Mouse (Mus musculus) Patski (cell line): ENCODE results near the gene Llgl1. TPM values are rescaled to one million over a fixed set of nuclear protein-coding genes. Genes with fewer than 3 reads are reported as not detected.

Source experiments
- ATAC-seq: fragments of 100-300 bp; one replicate; pipeline ENCODE4 v1.8.0; 2021
- CTCF ChIA-PET: fragments of 350-600 bp; sonication (Branson Sonifier 250); formaldehyde crosslinking; loops from one replicate; lab custom pipeline; 2022; ENCODE audit warnings: inconsistent platforms; lab: Charles Lee
- POLR2A ChIA-PET: fragments of 350-600 bp; sonication (Branson Sonifier 250); formaldehyde crosslinking; loops from one replicate; lab custom pipeline; 2022; ENCODE audit warnings: antibody characterized with exemption, inconsistent platforms; lab: Charles Lee
- DNase-seq: peaks from one replicate; pipeline ENCODE4 v3.0.0-alpha.2; 2011; ENCODE audit warnings: low read depth, low spot score
- H3K27me3 ChIP-seq: fragments of 371-371 bp; one replicate; pipeline ENCODE4 v1.5.1; 2021
- CTCF ChIP-seq: fragments of 100-300 bp; IDR thresholded peaks from one replicate; pipeline ENCODE4 v1.5.1; 2021
- in situ Hi-C: fragments of 300-500 bp; cut with MboI; formaldehyde crosslinking; loops from 3 replicates; pipeline ENCODE4 v1.11.1; 2018; ENCODE audit warnings: low pct_unique_long_range_greater_than_20kb, mixed read lengths
- polyA plus RNA-seq: library from polyadenylated mRNA; unstranded; gene quantifications from one replicate; pipeline ENCODE4 v1.2.3, GENCODE M21; 2021

Llgl1 gene
- polyA plus RNA-seq, 1 experiment from 2014 or later: 54.0 TPM

- ATAC-seq: no peak
- DNase-seq: no peak
- in situ Hi-C loops: no loop called here
These were observed 6.6 kb downstream of the Llgl1 start for GRCm38 (mm10) chr11:60706076-60706475.

DNA sequence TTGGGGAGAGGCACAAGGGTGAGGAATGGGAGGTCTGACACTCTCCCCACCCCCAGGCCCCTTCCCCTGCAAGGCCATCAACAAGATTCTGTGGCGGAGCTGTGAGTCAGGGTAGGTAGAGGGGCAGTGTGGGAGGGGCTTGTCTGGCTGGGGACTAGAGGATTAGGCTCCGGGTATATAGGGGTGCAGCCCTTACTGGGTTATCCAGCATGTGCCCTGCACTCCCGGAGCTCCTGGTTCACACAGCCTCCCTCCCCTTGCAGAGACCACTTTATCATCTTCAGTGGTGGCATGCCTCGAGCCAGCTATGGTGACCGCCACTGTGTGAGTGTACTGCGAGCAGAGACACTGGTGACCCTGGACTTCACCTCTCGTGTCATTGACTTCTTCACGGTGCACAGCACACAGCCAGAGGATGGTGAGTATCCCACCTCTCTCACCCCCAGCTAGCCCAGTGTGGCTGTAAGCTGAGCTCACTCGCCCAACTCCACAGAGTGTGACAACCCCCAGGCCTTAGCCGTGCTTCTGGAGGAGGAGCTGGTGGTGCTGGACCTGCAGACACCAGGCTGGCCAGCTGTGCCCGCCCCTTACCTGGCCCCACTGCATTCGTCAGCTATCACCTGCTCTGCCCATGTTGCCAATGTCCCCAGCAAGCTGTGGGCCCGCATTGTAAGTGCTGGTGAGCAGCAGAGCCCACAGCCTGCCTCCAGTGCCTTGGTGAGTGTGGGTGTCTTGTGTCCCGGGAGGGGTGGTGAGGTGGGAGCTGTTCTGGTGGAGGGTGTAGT lies 7.4 kb downstream of the Llgl1 start:
- ATAC-seq: no peak
- ChIA-PET POLR2A (interaction anchor here (1.5 kb wide), 1 partner anchor 20 kb away, joined by 5 read pairs; the partner anchor contains the start of gene Flii), CTCF (interaction anchor here (1.7 kb wide), 1 partner anchor 121 kb away, joined by 5 read pairs; no protein-coding TSS in a partner anchor)
- in situ Hi-C loops: no loop called here
- no peaks in the 10 kb centered on the region for H3K27me3 ChIP-seq
- no peak for DNase-seq
- no peak for TF ChIP-seq CTCF

More at GRCm38 (mm10) chr11:60706076-60706475, 6.6 kb downstream of the Llgl1 start:
- no peak for TF ChIP-seq CTCF
- CTCF ChIA-PET: interaction anchor here (1.7 kb wide), 1 partner anchor 122 kb away, joined by 5 read pairs; no protein-coding TSS in a partner anchor
- H3K27me3 ChIP-seq: no peaks in the 10 kb centered on the region
- POLR2A ChIA-PET: no interaction called here

GRCm38 (mm10) chr11:60707672-60708071 lies 8.1 kb downstream of the Llgl1 start:
- DNase-seq: peak; percentile 71
- in situ Hi-C loops: no loop called here
- ChIA-PET CTCF (interaction anchor here (1.7 kb wide), 1 partner anchor 120 kb away, joined by 5 read pairs; no protein-coding TSS in a partner anchor), POLR2A (interaction anchor here (0.9 to 1.5 kb wide), 2 partner anchors 9 to 19 kb away, joined by 3 to 5 read pairs; partner anchors contain the start of genes Flii and Llgl1)
- peak; percentile 82 for ATAC-seq
- no peaks in the 10 kb centered on the region for H3K27me3 ChIP-seq
- no peak for TF ChIP-seq CTCF

- ATAC-seq (no peak), DNase-seq (no peak)
- ChIA-PET POLR2A (interaction anchor here (0.6 to 0.9 kb wide), 2 partner anchors 9 to 171 kb away, joined by 3 to 4 read pairs; partner anchors contain the start of gene Llgl1), CTCF (interaction anchor here (1.8 kb wide), 1 partner anchor 17 kb away, joined by 5 read pairs; no protein-coding TSS in a partner anchor)
- in situ Hi-C loops: no loop called here
- H3K27me3 ChIP-seq: no peaks in the 10 kb centered on the region
- TF ChIP-seq CTCF: no peak
These were observed 9.1 kb downstream of the Llgl1 start for GRCm38 (mm10) chr11:60708631-60709030.

GRCm38 (mm10) chr11:60709481-60710465 lies 10.2 kb downstream of the Llgl1 start:
- no peak for DNase-seq
- CTCF ChIA-PET: interaction anchor here (1.8 kb wide), 1 partner anchor 16 kb away, joined by 5 read pairs; no protein-coding TSS in a partner anchor

DNA sequence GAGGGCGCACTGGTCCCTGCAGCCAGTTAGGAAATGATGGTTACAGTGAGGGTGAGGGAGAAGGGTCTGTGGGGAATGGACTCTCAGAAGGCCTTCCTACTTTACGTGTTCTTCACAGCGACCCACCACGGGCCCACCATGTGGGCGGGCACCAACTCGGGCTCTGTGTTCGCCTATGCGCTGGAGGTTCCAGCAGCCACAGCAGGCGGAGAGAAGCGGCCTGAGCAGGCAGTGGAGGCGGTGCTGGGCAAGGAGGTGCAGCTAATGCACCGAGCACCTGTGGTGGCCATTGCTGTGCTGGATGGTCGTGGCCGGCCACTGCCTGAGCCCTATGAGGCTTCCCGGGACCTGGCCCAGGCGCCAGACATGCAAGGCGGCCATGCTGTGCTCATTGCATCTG lies 11.7 kb downstream of the Llgl1 start:
- in situ Hi-C loops: no loop called here
- no peak for DNase-seq
- ATAC-seq: no peak

More at GRCm38 (mm10) chr11:60709481-60710465, 10.2 kb downstream of the Llgl1 start:
- in situ Hi-C loops: no loop called here
- no peak for ATAC-seq
- no peak for TF ChIP-seq CTCF
- no peaks in the 10 kb centered on the region for H3K27me3 ChIP-seq
- POLR2A ChIA-PET: interaction anchor here (1.2 kb wide), 1 partner anchor 9 kb away, joined by 3 read pairs; no protein-coding TSS in a partner anchor

DNA sequence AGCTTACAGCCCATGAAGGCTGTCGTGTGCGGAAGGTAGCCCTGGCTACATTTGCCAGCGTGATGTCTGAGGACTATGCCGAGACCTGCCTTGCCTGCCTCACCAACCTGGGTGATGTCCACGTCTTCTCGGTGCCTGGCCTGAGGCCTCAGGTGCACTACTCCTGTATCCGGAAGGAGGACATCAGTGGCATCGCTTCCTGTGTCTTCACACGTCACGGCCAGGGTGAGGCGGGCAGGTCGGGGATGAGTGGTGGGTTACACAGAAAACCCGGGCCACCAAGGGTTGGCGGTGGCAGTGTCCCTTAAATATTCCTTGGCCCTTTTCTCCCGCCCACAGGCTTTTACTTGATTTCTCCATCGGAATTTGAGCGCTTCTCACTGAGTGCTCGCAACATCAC lies 12.5 kb downstream of the Llgl1 start:
- no peaks in the 10 kb centered on the region for H3K27me3 ChIP-seq
- ChIA-PET POLR2A (no interaction called here), CTCF (no interaction called here)
- no peak for TF ChIP-seq CTCF
- in situ Hi-C loops: no loop called here
- no peak for ATAC-seq
- no peak for DNase-seq

More for the DNA sequence above, 11.7 kb downstream of the Llgl1 start:
- no peak for TF ChIP-seq CTCF
- no peaks in the 10 kb centered on the region for H3K27me3 ChIP-seq
- ChIA-PET POLR2A (interaction anchor here (0.5 kb wide), 1 partner anchor 702 kb away, joined by 3 read pairs; no protein-coding TSS in a partner anchor), CTCF (no interaction called here)

- ChIA-PET CTCF (interaction anchor here (1.1 kb wide), 1 partner anchor 115 kb away, joined by 3 read pairs; no protein-coding TSS in a partner anchor), POLR2A (interaction anchor here (0.9 kb wide), 1 partner anchor 14 kb away, joined by 3 read pairs; no protein-coding TSS in a partner anchor)
- no peak for TF ChIP-seq CTCF
- DNase-seq (no peak), ATAC-seq (no peak)
- no peaks in the 10 kb centered on the region for H3K27me3 ChIP-seq
- in situ Hi-C loops: no loop called here
These were observed 13.2 kb downstream of the Llgl1 start for GRCm38 (mm10) chr11:60712639-60713255.

DNA sequence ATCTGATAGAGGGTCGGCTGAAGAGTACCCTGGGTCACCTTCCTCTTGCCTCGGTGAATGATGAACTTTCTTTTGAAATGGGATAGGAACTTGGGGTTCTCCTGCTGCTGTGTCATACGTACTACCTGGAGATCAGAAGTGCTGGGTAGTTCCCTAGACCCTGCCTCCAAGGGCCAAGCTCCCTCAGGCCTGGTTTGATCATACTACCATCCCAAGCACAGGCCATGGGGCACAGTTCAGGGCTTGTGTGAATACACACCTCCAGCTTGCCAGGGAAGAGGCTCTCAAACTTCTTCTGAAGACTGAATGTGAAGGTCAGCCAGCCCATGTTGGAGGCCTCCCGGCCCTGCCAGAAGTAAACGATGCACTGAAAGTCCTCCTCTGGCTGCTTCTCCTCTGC lies 16.3 kb downstream of the Llgl1 start:
- POLR2A ChIA-PET: no interaction called here
- no peak for TF ChIP-seq CTCF
- no peak for ATAC-seq
- CTCF ChIA-PET: interaction anchor here (1.0 to 2.4 kb wide), 2 partner anchors 9 to 19 kb away, joined by 3 to 5 read pairs; no protein-coding TSS in a partner anchor
- H3K27me3 ChIP-seq: no peaks in the 10 kb centered on the region
- no peak for DNase-seq
- in situ Hi-C loops: no loop called here
